Mouse (Mus musculus) spleen, adult 2 months (tissue): ENCODE results near the gene Spata31d1a. TPM values are rescaled to one million over a fixed set of nuclear protein-coding genes. Genes with fewer than 3 reads are reported as not detected.

Source experiments
- DNase-seq, 2 experiments: peaks; one replicate each; pipeline versions ENCODE4 v3.0.0 to v3.0.0-alpha.2; 2012 to 2021; ENCODE audit warnings: low spot score in 2 of 2, low read depth in 1 of 2
- H3K27ac ChIP-seq: fragments of 200-500 bp; 2 replicates; pipeline ENCODE4 v1.5.1; 2012; ENCODE audit warnings: low read length, inconsistent platforms; ENCODE audit not compliant: insufficient read depth
- H3K27me3 ChIP-seq: fragments of 200-500 bp; 2 replicates; pipeline ENCODE4 v1.6.1; 2012; ENCODE audit warnings: mild to moderate bottlenecking, moderate library complexity, low read length, inconsistent platforms; ENCODE audit not compliant: control insufficient read depth, insufficient read depth
- H3K36me3 ChIP-seq: fragments of 200-500 bp; 2 replicates; pipeline ENCODE4 v1.6.1; 2012; ENCODE audit warnings: mild to moderate bottlenecking, low read length, inconsistent platforms; ENCODE audit not compliant: control insufficient read depth, insufficient read depth
- H3K4me1 ChIP-seq: fragments of 200-500 bp; 2 replicates; pipeline ENCODE4 v1.6.1; 2011; ENCODE audit warnings: inconsistent platforms; ENCODE audit not compliant: control insufficient read depth, insufficient read depth, insufficient read length
- H3K4me3 ChIP-seq: fragments of 200-500 bp; 2 replicates; pipeline ENCODE4 v1.5.1; 2011; ENCODE audit warnings: mild to moderate bottlenecking, inconsistent platforms; ENCODE audit not compliant: insufficient read depth, insufficient read length; ENCODE audit errors: extremely low read depth
- CTCF ChIP-seq: fragments of 200-500 bp; IDR thresholded peaks from 2 replicates; pipeline ENCODE4 v1.5.1; 2011; ENCODE audit warnings: mild to moderate bottlenecking, inconsistent platforms; ENCODE audit not compliant: insufficient read depth, insufficient read length, insufficient replicate concordance; ENCODE audit errors: extremely low read depth
- POLR2A ChIP-seq: fragments of 200-500 bp; IDR thresholded peaks from 2 replicates; pipeline ENCODE4 v1.6.1; 2011; ENCODE audit warnings: low read depth, low read length, inconsistent platforms
- WGBS: fragments of 180-500 bp; shearing (Covaris S2); methylation state at CpG from one replicate; pipeline ENCODE4 v1.1.7; 2018; 5-methylcytosine and 5-hydroxymethylcytosine counted together
- polyA plus RNA-seq: library from polyadenylated mRNA; depleted of rRNA; stranded (reverse); fragments of >200 nt; gene quantifications from 2 replicates; pipeline ENCODE4 v1.2.3, GENCODE M21; 2012

The Spata31d1a gene
- polyA plus RNA-seq, 1 experiment = not detected

GRCm38 (mm10) chr13:59671521-59671920 lies 38.6 kb downstream of the Spata31d1a start:
- peaks cover 9% of the 10 kb centered on the region for H3K4me1 ChIP-seq
- no peak overlapping the region for H3K27ac ChIP-seq
- no peak overlapping the region for H3K4me3 ChIP-seq
- peaks cover 2% of the 10 kb centered on the region; the same call in 1 of the 2 replicates for H3K27me3 ChIP-seq
- no peak for DNase-seq
- no peaks in the 10 kb centered on the region for H3K36me3 ChIP-seq
- no peak for TF ChIP-seq POLR2A
- no peak for TF ChIP-seq CTCF
- WGBS = 78% methylated on average over 2 of the region's 2 CpGs

GRCm38 (mm10) chr13:59669946-59670345 lies 40.2 kb downstream of the Spata31d1a start:
- TF ChIP-seq POLR2A = no peak
- no peak for TF ChIP-seq CTCF
- peaks cover 12% of the 10 kb centered on the region; the same call in 1 of the 2 replicates for H3K4me1 ChIP-seq
- no peak for DNase-seq
- no peaks in the 10 kb centered on the region for H3K27me3 ChIP-seq
- WGBS = 95% methylated on average over 10 of the region's 10 CpGs
- no peak overlapping the region for H3K27ac ChIP-seq
- no peaks in the 10 kb centered on the region for H3K36me3 ChIP-seq
- H3K4me3 ChIP-seq = no peak overlapping the region

- Histone ChIP-seq H3K27ac (peak overlapping the region; percentile 75), H3K4me3 (peak overlapping the region; percentile 3; the same call in 1 of the 2 replicates), H3K27me3 (no peaks in the 10 kb centered on the region), H3K4me1 (peaks cover 12% of the 10 kb centered on the region; the same call in 1 of the 2 replicates), H3K36me3 (peaks cover 3% of the 10 kb centered on the region; the same call in 1 of the 2 replicates)
- TF ChIP-seq CTCF = no peak
- no peak for TF ChIP-seq POLR2A
- DNase-seq = peak in 1 of 2 experiments; percentile 51
- WGBS = 8% methylated on average over 11 of the region's 11 CpGs
Observed at GRCm38 (mm10) chr13:59668501-59669093, 41.5 kb downstream of the Spata31d1a start.

DNA sequence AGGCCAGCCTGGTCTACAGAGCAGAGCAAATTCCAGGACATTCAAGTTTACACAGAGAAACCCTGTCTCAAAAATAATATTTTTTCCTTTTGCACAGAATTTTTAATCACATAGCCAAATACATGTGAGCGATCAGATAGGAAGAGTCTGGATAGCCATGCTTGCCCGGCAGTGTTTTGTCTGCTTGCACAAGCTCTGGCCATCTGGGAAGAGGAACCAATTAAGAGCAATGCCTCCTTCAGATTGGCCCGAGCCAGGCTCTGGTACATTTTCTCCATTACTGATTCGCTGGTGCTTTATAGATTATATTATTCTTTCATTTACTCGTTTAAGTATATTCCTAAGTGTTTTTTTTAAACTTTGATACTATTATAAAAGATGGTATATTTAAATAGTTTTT lies 42.4 kb downstream of the Spata31d1a start:
- Histone ChIP-seq H3K4me3 (no peak overlapping the region), H3K27ac (no peak overlapping the region), H3K4me1 (peaks cover 12% of the 10 kb centered on the region; the same call in 1 of the 2 replicates), H3K27me3 (no peaks in the 10 kb centered on the region), H3K36me3 (peaks cover 7% of the 10 kb centered on the region)
- 88% methylated on average over 5 of the region's 5 CpGs for WGBS
- TF ChIP-seq POLR2A (no peak), CTCF (no peak)
- no peak for DNase-seq

DNA sequence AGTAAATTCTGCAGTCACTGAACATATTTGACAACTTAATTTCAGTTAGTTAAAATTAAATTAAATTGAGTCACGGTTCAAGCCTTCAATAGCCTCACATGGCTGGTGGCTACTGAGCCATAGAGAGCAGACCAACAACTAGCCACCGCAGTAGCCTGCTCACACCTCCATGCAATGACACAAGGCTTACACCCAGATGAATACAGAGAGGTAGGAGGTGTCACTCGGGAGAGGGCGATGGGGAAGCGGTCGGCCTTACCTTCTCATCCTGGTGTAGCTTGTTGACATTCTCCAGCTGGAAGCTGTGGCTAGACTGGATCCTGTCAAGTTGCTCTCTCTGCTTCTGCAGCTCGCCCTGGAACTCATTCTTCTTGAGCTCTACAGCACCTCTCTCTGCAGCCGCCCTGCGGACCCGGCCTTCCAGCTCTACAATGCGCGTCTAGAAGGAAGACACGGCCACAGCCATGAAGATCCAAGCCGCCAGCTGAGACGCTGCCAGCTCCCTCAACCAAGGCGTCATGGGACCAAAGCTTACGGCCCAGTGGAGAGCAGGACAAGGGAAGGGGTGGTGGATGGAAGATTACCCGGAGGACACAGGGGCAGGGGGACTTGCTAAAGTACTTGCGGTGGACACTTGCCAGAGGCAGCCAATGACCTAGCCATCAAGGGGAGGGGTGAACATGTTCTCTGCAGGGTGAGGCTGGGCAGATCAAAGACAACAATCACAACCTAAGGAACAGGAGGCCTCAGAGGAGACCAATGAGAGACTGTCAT lies 46.0 kb downstream of the Spata31d1a start:
- peaks cover 9% of the 10 kb centered on the region for H3K36me3 ChIP-seq
- TF ChIP-seq CTCF (no peak), POLR2A (no peak)

GRCm38 (mm10) chr13:59661966-59662365 lies 48.2 kb downstream of the Spata31d1a start:
- Histone ChIP-seq H3K4me3 (no peak overlapping the region), H3K27ac (no peak overlapping the region), H3K36me3 (peaks cover 9% of the 10 kb centered on the region), H3K4me1 (peaks cover 4% of the 10 kb centered on the region; the same call in 1 of the 2 replicates), H3K27me3 (no peaks in the 10 kb centered on the region)
- WGBS = 94% methylated on average over 12 of the region's 12 CpGs
- no peak for DNase-seq
- TF ChIP-seq POLR2A (no peak), CTCF (no peak)

More for the DNA sequence above, 46.0 kb downstream of the Spata31d1a start:
- H3K4me1 ChIP-seq = peaks cover 9% of the 10 kb centered on the region; the same call in 1 of the 2 replicates
- whole genome bisulfite sequencing = 96% methylated on average over 19 of the region's 19 CpGs
- H3K27ac ChIP-seq = no peak overlapping the region
- no peaks in the 10 kb centered on the region for H3K27me3 ChIP-seq
- DNase-seq = no peak
- no peak overlapping the region for H3K4me3 ChIP-seq
